Mouse (Mus musculus) adrenal gland, postnatal 10 days (tissue): Measurements from ENCODE around the gene Arpin. TPM values are rescaled to one million over a fixed set of nuclear protein-coding genes. Genes with fewer than 3 reads are reported as not detected.

Experiments
- DNase-seq: peaks from one replicate; pipeline ENCODE4 v3.0.0; 2021; ENCODE audit warnings: mixed read lengths
- microRNA-seq: library from miRNA; unstranded; fragments of <30 nt; microRNA quantifications from one replicate; pipeline ENCODE4 v1.2.0, GENCODE M21; 2021
- total RNA-seq, 2 experiments: library from RNA; stranded (reverse); gene quantifications; 2 replicates each; pipeline ENCODE4 v1.2.3; 2021

Arpin gene
- total RNA-seq, 2 experiments from 2014 or later, result 16.3 to 22.7 TPM

DNA sequence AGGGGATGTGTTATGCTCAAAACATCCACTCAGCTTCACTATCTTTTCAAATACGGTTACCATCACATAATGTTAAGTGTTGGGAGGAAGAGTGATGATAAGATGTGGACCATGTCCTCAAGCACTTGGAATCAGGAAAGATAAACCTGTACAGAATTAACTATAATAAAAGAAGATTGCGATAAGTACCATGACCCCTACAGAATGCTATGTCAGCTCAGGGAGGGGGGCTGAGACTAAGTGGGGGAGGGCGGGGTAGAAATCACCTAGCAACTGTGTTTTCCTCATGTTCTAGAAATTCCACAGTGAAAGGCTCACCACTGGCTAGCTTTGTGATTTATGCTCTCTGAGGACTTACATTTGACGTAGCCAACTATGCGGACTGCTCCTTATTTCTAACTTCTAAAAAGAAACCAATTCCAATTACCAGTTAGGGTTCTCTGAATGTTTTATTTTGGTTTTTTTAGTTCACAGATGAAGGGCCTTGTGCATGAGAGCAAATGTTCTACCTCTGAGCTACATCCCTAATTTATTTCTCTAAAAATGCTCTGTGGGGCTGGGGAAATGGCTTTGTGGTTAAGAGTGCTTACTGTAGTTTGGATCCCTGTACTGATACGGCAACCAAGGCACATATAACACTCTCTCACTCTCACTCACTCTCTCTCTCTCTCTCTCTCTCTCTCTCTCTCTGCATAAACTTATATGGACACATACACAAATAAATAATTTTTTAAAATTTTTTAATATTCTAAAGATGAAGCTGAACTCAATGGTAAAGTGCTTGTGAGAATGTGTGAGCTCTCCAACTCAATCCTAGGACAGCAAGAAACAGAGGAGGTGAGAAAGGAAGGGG, 42.4 kb downstream of the Arpin start:
- DNase-seq, result no peak

- peak; percentile 19 for DNase-seq
Measured at GRCm38 (mm10) chr7:79890436-79891221, 44.5 kb downstream of the Arpin start.

- DNase-seq, result no peak
Measured at GRCm38 (mm10) chr7:79888603-79889002, 46.6 kb downstream of the Arpin start.

DNA sequence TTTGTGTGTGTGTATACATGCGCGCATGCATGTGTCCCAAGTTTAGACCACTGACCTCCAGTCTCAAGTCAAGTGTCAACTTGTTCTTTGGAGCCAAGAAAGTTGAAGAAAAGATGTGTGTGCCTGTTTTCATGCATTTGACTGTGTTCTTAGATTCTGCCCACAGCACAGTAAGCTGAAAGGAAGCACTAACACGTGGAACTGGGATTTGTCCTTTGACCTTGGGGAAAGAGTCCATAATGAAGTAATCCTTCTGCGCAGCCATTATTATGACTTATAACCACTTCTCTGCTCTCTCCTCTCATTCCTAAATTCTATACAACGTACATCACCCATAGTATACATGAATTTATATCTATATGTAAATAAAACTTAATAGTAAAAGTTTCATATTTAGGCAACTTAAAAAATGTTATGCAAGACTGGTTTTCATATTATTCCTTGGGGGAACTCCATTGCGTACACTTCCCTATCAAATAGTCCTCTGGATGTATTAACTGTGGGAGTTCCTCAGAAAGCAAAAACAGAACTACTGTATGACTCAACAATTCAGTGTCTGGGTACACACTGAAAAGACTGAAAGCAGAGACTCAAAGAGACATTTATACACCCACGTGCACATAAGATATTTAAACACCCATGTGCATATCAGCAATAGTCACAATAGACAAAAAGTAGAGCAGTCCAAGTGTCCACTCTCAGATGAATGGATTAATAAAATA, 51.4 kb downstream of the Arpin start:
- DNase-seq, result no peak

DNA sequence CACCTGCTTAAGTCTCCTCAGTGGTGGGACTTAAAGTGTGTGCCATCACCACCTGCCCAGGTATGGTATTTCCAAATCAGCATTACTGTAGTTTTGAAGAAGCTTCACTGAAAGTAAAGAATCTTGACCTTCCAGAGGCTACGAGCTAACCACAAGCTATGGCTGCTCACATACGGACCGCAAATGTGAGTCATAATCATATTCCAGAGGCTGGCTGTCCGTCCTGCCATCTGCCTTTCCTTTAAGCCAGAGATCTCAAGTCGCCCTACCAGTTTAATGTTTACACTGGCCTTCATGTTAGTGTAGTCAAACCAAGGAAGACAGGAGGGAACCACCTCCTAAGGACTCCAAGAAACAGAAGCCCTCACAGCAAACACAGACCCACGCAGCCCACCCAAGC, 53.3 kb downstream of the Arpin start:
- no peak for DNase-seq

GRCm38 (mm10) chr7:79880998-79881397, 54.2 kb downstream of the Arpin start:
- peak; percentile 35 for DNase-seq

DNA sequence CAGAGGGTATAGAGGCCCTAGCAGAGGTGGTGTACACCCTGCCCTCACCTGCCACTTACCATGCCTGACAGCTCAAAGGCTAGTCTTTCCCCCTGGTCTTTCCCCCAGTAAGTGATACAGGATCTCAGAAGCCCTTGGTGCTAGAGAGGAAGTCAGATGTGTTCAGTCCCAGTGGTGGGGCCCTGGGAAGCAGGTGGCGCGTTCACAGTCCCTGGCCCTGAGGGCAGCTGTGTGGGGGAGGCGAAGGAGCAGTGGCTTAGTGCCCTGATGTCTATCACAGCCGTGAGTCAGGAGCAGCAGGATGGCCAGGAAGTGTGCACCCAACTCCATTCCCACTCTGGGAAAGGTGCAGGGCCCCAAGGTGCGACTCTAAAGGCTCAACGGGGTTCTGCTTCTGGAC, 55.1 kb downstream of the Arpin start:
- DNase-seq, result no peak

GRCm38 (mm10) chr7:79878455-79879025, 56.6 kb downstream of the Arpin start:
- DNase-seq, result no peak

Small RNA genes within 50 kb of the gene (microRNA-seq; reads per million reads assigned to microRNA genes)
- gene Gm24541, result not detected

Other genes with a start within 250 kb of the Arpin start
- gene Kif7, start 219.6 kb downstream of the Arpin start, total RNA-seq, result 1 to 10 TPM; 4.9 to 5.7 TPM
- 100 to 1,000 TPM; 750 to 928 TPM for gene Plin1, start 202.5 kb downstream of the Arpin start, total RNA-seq
- 10 to 100 TPM; 41.0 to 47.0 TPM for gene Pex11a, start 192.2 kb downstream of the Arpin start, total RNA-seq
- gene Wdr93, start 192.2 kb downstream of the Arpin start, total RNA-seq, result 1 to 10 TPM; 1.5 to 2.5 TPM
- not detected for gene Mesp1, start 141.6 kb downstream of the Arpin start, total RNA-seq
- under 1 TPM; 0.39 to 0.79 TPM for gene Mesp2, start 124.6 kb downstream of the Arpin start, total RNA-seq
- gene Anpep, start 74.3 kb downstream of the Arpin start, total RNA-seq, result 10 to 100 TPM; 33.0 to 41.3 TPM
- gene Ap3s2, start 14.7 kb downstream of the Arpin start, total RNA-seq, result 10 to 100 TPM; 23.4 to 26.2 TPM
- gene Zfp710, start 89.5 kb upstream of the Arpin start, total RNA-seq, result 10 to 100 TPM; 18.7 to 26.9 TPM
- gene Idh2, start 180.0 kb upstream of the Arpin start, total RNA-seq, result 100 to 1,000 TPM; 386 to 496 TPM